Mouse (Mus musculus) hematopoietic stem cell, adult 5-6 weeks (primary cell): ENCODE data around the gene Rab3a. TPM values are rescaled to one million over a fixed set of nuclear protein-coding genes. Genes with fewer than 3 reads are reported as not detected.

Experiments
- ATAC-seq, 2 experiments: fragments of 125-278 bp in 1 of 2; replicated peaks in 1 of 2; 2 replicates each; pipeline ENCODE4 v1.8.0; 2016 to 2017; ENCODE audit warnings: inconsistent platforms in 2 of 2, mild to moderate bottlenecking in 2 of 2, moderate number of reproducible peaks in 2 of 2, low read depth in 1 of 2, moderate TSS enrichment in 1 of 2; ENCODE audit not compliant: low FRiP score in 2 of 2, poor library complexity in 2 of 2, severe bottlenecking in 2 of 2, insufficient read depth in 1 of 2, low TSS enrichment in 1 of 2
- total RNA-seq: library from RNA; stranded (forward); fragments of 172-1452, 232-1000 nt; gene quantifications from 2 replicates; pipeline ENCODE4 v1.2.3, GENCODE M21; 2017

Rab3a gene
- total RNA-seq, 1 experiment from 2014 or later: 3.6 TPM

GRCm38 (mm10) chr8:70804481-70805206 lies 50.2 kb downstream of the Rab3a start, which contains the start of gene Mast3:
TSS of gene Mast3 (minus strand) at chr8:70805054.
- ATAC-seq: peak; percentile 79 to 83

GRCm38 (mm10) chr8:70806541-70806940 lies 52.1 kb downstream of the Rab3a start:
- peak in 1 of 2 experiments; percentile 29; a peak in 1 of 4 replicates for ATAC-seq

GRCm38 (mm10) chr8:70807304-70807703 lies 52.8 kb downstream of the Rab3a start:
- no peak for ATAC-seq

GRCm38 (mm10) chr8:70808239-70808638 lies 53.8 kb downstream of the Rab3a start, which contains the start of gene Il12rb1:
TSS of gene Il12rb1 (plus strand) at chr8:70808449.
- no peak for ATAC-seq

Other genes with a start within 250 kb of the Rab3a start
- 32.8 and 38.3 TPM in 2 replicates for gene Rex1bd, start 247.9 kb upstream of the Rab3a start, total RNA-seq
- gene Uba52, start 243.9 kb upstream of the Rab3a start, total RNA-seq: 2,498 and 4,881 TPM in 2 replicates
- gene Fkbp8, start 227.0 kb upstream of the Rab3a start, total RNA-seq: 112 and 114 TPM in 2 replicates
- gene Kxd1, start 226.7 kb upstream of the Rab3a start, total RNA-seq: 66.1 and 70.0 TPM in 2 replicates
- gene Ell, start 215.2 kb upstream of the Rab3a start, total RNA-seq: 9.2 and 14.3 TPM in 2 replicates
- gene Isyna1, start 160.3 kb upstream of the Rab3a start, total RNA-seq: 20.4 and 26.0 TPM in 2 replicates
- 24.8 and 88.6 TPM in 2 replicates for gene Ssbp4, start 145.8 kb upstream of the Rab3a start, total RNA-seq
- 1.7 and 2.3 TPM in 2 replicates for gene Lrrc25, start 138.5 kb upstream of the Rab3a start, total RNA-seq
- 1.7 TPM in 1 of 2 replicates, not detected in the other for gene Gdf15, start 122.2 kb upstream of the Rab3a start, total RNA-seq
- 5.5 and 8.2 TPM in 2 replicates for gene Pgpep1, start 94.3 kb upstream of the Rab3a start, total RNA-seq
- gene Lsm4, start 81.4 kb upstream of the Rab3a start, total RNA-seq: 156 and 163 TPM in 2 replicates
- gene Jund, start 55.7 kb upstream of the Rab3a start, total RNA-seq: 83.4 and 89.4 TPM in 2 replicates
- gene Iqcn, start 51.2 kb upstream of the Rab3a start, total RNA-seq: 0.25 and 0.44 TPM in 2 replicates
- not detected in 2 replicates for gene Gm3336, start 36.1 kb upstream of the Rab3a start, total RNA-seq
- gene Pde4c, start 31.0 kb upstream of the Rab3a start, total RNA-seq: 0.56 and 1.0 TPM in 2 replicates
- gene Mpv17l2, start 6.3 kb downstream of the Rab3a start, total RNA-seq: 7.0 and 7.1 TPM in 2 replicates
- gene Pik3r2, start 22.0 kb downstream of the Rab3a start, total RNA-seq: 13.3 and 15.0 TPM in 2 replicates
- 14.4 and 28.0 TPM in 2 replicates for gene Mast3, start 50.4 kb downstream of the Rab3a start, total RNA-seq
- 6.1 and 9.8 TPM in 2 replicates for gene Il12rb1, start 53.8 kb downstream of the Rab3a start, total RNA-seq
- gene Arrdc2, start 85.0 kb downstream of the Rab3a start, total RNA-seq: 8.6 and 8.8 TPM in 2 replicates
- gene Kcnn1, start 108.6 kb downstream of the Rab3a start, total RNA-seq: 0.56 and 1.5 TPM in 2 replicates
- gene Ccdc124, start 119.3 kb downstream of the Rab3a start, total RNA-seq: 18.0 and 20.1 TPM in 2 replicates
- not detected in 2 replicates for gene Slc5a5, start 138.1 kb downstream of the Rab3a start, total RNA-seq
- gene Rpl18a, start 142.7 kb downstream of the Rab3a start, total RNA-seq: 2,300 and 3,111 TPM in 2 replicates
- gene Map1s, start 151.3 kb downstream of the Rab3a start, total RNA-seq: 11.9 and 13.0 TPM in 2 replicates